Mouse (Mus musculus) T-helper 1 cell (primary cell): ENCODE measurements around the gene Tmem179.

Source experiments
- in situ Hi-C: fragments of 300-600 bp; cut with MboI, MseI; formaldehyde crosslinking; loops from one replicate; pipeline ENCODE4 v1.15.1; 2025; ENCODE audit warnings: high pct_unique_total_duplicates

Tmem179 gene

GRCm38 (mm10) chr12:112516697-112517337, at the start of gene Tmem179:
Tmem179 (minus strand) TSS chr12:112516747.
- in situ Hi-C loops, result no loop called here

- in situ Hi-C loops, result no loop called here
Measured at GRCm38 (mm10) chr12:112563011-112563410, 46.5 kb upstream of the Tmem179 start.

- in situ Hi-C loops, result no loop called here
Measured at GRCm38 (mm10) chr12:112562462-112562861, 45.9 kb upstream of the Tmem179 start.

DNA sequence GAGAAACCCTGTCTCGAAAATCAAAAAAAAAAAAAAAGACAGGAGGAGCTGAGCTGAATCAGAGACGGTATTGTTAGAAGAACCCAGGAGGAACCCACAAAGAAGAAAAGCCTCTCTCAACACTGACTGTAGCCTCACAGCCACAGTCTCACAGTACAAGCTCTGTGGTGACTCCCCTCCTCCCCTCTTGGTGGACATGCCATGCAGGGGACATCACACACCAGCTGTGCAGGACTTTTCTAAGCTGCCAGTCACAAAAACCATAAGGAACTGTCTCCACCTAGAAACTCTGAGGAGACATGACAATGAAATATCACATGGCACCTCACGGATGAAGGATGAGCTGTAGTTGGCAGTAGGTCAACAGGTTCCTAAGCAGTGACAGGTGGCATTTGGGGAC, 44.6 kb upstream of the Tmem179 start:
- in situ Hi-C loops, result no loop called here

DNA sequence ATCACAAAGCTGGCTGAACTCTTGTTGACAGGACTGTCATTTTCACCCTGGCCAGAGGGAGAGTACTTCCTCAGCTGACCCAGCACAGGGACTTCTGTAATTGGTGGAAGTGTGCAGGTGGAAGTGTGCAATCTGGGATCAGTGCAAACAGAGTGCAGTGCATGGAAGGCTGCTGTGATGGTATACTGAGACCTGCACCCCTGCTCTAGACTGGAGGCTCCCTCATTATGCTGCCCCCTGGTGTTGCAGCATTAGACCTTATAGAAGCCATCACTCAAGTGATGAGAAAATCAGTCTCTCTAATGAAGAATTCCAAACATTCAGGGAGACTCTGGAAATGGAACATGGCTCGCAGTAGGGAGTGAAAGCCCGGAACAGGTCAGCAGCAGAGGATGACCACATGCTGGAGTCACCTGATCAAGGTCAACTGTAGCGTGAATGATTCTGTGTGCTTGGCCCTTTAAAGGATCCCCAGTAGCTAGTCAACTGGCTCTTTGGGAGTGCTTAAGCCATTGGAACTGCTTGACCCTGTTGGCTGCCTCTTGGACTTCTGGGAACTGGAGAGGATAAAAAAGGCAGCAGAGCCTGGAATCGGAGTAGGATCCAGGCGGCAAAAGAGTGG, 43.7 kb upstream of the Tmem179 start:
- in situ Hi-C loops, result no loop called here

DNA sequence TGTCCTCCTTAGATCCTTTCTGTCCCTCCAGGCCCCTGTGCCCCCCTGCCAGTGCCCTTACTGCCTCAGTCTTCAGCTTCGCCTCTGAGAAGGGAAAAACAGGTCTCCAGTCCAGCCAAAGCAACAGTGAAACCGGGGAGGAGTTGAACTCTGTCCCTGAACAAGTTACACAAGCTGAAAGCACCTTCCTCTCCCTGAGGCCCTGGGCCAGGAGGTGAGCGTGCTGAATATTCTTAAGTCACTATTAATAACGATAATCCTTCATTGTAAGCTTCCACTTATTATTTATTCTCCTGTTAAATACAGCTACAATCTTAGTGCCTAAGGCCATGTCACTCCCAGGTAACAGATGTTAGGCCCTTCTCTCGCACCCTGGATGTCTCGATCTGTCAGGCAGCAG, 43.1 kb upstream of the Tmem179 start:
- in situ Hi-C loops, result loop anchor here (10.0 kb wide), 1 partner anchor 45 kb away; no protein-coding TSS in a partner anchor

DNA sequence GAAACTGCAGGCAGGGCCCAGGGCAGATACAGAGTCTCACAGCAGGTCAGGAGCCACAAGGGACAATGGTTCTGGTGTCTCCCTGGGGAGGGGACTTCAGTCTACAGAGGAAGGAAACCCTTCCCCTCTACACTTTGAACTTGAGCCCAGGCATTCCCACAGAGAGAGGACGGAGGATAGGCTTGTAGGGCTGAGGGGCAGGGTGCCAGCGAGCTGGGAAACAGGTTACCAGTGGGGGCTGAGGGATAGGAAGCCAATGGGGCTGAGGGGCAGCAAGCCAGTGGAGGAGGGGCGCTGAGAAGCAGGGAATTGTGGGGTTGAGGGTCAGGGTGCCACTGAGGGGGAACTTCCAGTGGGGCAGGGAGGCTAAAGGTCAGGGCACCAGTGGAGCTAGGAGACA, 42.7 kb upstream of the Tmem179 start:
- in situ Hi-C loops, result loop anchor here (10.0 kb wide), 1 partner anchor 46 kb away; no protein-coding TSS in a partner anchor

DNA sequence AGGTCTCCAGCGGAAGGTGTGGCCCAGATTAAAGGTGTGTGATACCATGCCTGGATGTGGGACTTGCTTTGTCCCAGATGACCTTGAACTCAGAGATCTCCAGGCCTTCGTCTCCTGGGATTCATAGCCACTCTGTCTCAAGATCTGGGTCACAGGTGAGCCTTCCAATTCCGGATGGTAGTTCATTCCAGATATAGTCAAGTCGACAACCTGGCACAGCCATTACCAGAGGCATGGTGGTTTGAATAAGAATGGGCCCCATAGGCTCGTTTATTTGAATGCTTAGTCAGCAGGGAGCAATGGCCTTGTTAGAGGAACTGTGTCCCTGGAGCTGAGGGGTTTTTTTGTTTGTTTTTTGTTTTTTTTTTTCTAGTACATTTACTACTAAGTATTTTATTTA, 40.7 kb upstream of the Tmem179 start:
- in situ Hi-C loops, result loop anchor here (10.0 kb wide), 1 partner anchor 48 kb away; no protein-coding TSS in a partner anchor

DNA sequence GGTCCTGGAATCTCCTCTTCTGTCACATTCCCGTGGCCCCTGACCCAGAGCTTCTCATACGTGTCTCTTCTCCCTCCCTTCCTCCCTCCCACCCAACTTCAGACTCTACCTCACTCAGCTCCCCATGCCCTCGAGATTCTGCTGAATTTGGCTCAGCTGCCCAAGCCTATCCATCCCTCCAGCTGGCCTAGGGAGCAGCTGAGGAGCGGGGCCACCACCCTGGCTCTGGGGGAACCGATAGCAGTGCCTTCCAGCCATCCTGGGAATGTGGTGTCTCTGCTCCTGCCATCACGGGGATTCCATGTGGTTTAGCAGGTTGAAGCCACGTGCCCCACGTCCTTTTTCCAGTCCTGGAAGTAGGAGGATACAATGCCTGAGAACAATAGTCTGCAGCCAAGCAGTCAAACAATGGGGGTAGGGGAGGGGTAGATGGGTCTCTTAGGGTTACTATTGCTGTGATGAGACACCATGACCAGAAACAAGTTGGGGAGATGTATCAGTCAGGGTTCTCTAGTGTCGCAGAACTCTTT, 40.0 kb upstream of the Tmem179 start:
- in situ Hi-C loops, result loop anchor here (10.0 kb wide), 1 partner anchor 48 kb away; no protein-coding TSS in a partner anchor

GRCm38 (mm10) chr12:112554900-112555299, 38.4 kb upstream of the Tmem179 start:
- in situ Hi-C loops, result loop anchor here (10.0 kb wide), 1 partner anchor 50 kb away; no protein-coding TSS in a partner anchor

- in situ Hi-C loops, result loop anchor here (10.0 kb wide), 1 partner anchor 52 kb away; no protein-coding TSS in a partner anchor
Measured at GRCm38 (mm10) chr12:112552520-112552919, 36.0 kb upstream of the Tmem179 start.

- in situ Hi-C loops, result loop anchor here (10.0 kb wide), 1 partner anchor 53 kb away; no protein-coding TSS in a partner anchor
Measured at GRCm38 (mm10) chr12:112551861-112552375, 35.4 kb upstream of the Tmem179 start.

GRCm38 (mm10) chr12:112549287-112549686, 32.7 kb upstream of the Tmem179 start:
- in situ Hi-C loops, result no loop called here

DNA sequence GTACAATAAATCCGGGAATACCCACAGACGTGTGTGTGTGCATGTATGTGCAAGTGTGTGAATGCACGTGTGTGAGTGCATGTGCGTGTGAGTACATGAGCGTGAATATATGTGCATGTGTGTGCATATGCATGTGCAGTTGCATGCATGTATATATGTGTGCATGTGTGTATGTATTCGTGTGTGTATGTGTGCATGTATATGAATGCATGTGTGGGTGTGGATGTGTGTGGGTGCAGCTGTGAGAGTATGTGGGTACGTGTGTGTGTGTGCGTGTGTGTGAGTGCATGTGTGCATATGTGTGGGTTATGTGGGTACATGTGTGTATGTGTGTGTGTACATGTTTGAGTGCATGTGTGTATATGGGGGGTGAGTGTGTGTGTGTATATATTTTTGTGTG, 29.6 kb upstream of the Tmem179 start:
- in situ Hi-C loops, result no loop called here

GRCm38 (mm10) chr12:112544946-112545701, 28.6 kb upstream of the Tmem179 start:
- in situ Hi-C loops, result no loop called here

DNA sequence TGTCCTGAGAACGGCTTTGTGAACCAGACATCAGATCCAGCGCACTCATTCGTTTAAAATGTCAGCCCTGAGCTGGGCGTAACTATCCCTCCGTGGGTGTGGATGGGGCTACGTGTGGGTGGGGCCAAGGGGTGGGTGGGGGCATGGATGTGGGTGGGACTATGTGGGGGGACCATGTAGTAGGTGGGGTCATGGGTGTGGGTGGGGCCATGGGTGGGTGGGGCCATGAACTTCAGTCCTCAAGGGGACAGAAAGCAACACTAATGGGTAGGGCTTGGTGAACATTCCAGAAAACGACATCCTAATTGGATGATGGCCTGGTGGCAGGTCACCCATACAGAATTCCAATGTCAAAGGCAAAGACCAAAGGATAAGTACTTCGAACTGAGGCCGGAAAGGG, 27.4 kb upstream of the Tmem179 start:
- in situ Hi-C loops, result no loop called here

DNA sequence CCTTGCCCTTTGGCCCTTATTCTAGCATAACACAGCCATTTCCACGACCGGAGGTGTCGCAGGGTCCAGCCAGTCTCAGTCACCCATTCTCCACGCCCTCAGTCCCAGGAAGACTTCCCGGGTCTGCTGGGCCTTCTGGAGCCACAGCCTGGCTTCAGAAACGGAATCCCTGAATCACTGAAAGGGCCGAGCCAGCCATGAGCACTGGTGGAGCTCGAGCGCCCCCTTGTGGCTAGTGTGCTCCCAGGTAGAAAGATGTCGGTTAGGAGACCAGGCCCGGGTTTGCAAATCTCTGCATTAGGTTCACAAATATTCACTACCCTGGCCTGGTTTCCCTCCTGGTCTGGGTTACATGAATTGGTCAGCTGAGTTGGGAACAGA, 26.4 kb upstream of the Tmem179 start:
- in situ Hi-C loops, result no loop called here

DNA sequence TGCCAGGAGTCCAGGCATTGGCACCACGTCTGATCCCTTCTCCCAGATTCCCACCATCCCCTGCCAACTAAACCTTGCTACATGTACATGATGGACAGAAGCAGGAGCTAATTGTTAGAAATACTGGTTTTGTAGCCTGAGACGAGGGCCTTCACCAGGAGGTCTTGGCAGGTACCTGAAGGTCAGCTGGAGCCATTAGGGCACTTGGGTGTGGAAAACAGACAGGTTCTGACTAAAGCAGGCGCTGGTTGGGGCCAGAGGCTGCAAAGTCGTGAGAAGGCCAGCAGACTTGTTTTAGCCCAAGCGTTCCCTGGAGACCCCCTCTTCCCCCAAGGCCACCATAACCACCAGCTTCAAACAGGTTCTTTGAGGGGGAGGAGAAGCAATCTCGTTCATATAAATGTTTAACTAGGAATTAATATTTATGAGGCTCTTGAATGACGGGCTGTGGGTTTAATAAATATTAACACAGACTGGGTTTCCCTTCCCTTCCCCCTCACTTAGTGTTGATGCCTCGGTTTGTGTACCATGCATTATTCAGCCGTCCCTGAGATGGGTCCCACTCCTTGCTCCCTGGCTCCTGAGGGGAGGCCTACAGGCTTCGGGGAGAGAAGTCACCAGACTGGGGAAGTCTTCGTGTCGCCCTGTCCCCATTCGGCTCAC, 25.8 kb upstream of the Tmem179 start:
- in situ Hi-C loops, result no loop called here

DNA sequence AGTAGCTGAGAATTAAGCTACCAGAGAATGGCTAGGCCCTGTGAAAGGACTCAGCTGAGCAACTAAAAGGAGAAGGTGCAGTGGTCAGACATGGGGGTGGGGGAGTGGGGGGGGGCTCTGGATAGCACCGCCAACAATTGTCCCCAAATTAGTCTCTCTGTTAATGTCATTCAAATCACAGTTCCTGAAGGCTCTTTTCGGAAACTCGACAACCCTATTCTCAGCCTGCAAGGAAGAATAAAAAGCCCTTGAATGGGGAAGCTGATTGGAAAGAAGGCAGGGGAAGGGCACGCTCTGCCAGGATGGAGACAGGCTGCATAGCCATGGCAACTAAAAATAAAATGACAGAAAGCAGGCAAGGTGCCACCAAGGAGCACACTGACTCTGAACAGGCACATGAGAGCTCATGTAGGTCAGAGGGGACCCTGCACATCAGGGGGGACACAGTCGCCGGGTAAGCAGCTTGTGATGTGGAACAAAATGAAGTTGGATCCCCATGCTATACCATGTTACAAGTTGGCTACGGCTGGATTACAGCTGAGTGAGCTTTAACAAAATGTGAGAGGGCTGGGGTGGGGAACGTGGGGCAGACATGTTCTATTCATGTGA, 25.0 kb upstream of the Tmem179 start:
- in situ Hi-C loops, result no loop called here

DNA sequence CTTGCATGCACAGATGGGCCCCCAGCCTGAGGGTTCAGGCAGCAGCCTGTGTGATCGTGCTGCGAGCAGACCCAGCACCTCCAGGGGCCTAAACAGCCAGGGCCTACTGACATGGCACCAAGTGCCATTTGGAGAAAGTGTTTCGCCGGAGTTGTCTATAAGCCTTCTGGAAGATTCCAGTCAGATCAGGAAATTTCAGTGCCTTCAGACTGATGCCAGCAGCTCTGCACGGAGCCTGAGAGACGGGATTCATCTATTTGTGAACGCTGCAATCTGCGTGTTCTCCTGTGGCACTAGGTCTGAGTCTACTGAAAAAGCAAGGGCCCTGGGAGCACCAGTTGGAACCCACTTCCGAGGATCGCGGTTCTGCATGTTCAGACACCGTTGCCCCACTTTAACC, 23.8 kb upstream of the Tmem179 start:
- in situ Hi-C loops, result no loop called here

DNA sequence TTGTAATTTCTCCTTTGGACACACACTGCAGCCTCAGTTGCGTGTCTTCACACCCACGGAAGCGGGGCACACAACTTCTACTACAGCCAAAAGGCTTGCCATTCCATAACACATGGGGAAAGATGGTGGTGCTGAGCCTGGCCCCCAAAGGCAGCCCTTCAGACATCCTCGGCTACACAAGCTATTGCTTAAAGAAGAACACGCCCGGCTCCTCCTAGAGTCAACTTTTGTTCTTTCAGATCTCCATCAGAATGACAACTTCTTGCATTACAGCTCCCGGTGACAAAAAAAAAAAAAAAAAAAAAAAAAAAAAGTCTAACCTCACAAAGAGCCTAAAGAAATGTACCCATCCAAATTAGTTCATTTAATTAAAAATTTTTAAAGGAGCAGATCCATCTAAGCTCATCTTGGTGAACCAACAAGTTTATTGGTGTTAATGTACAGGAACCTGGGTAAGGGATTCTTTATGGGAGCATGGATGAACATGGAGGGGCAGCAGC, 23.0 kb upstream of the Tmem179 start:
- in situ Hi-C loops, result no loop called here
